Mouse (Mus musculus): ENCODE measurements around the gene Sbno1.

DNA sequence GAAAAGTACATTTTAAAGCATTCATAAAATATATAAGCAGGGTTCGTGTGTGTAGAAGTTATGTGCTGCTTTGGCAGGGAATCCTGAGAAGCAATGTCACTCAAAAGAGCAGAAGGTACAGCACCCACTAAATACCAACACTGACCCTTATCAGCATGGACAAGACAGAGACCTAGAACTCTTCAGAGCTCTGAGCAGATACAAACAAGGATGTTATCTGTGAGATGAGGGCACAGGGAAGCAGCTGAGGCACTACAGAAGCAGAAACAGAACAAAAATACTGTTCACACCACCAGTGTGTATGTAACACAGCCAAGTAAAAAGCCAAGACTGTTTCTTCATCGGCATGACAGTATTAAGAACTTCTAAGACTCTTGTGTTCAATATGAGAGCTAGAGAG lies 6.9 kb downstream of the Sbno1 start:
- no peak for TF ChIP-seq POLR2A (IDR thresholded peaks at IDR 0.05; ENCODE audit: insufficient read depth, low read length)
- no peak for TF ChIP-seq EP300 (IDR thresholded peaks at IDR 0.05; ENCODE audit: insufficient read depth, low read depth, low read length)
- TF ChIP-seq CTCF (IDR thresholded peaks at IDR 0.05; ENCODE audit: low read depth, low read length) = no peak
